Mouse (Mus musculus) midbrain, embryonic 15.5 days (tissue): Measurements from ENCODE around the gene Adora1. TPM values are rescaled to one million over a fixed set of nuclear protein-coding genes. Genes with fewer than 3 reads are reported as not detected.

ENCODE experiments used
- ATAC-seq: fragments of 200-750 bp; cut with Nextera tagmentation; replicated peaks from 2 replicates; pipeline ENCODE4 v1.8.0; 2017; ENCODE audit warnings: moderate TSS enrichment
- H3K27ac ChIP-seq: fragments of 300-500 bp; sonication (generic); 2 replicates; pipeline ENCODE4 v1.5.1; 2015; ENCODE audit warnings: mild to moderate bottlenecking, inconsistent platforms
- H3K27me3 ChIP-seq: fragments of 300-500 bp; sonication (generic); replicated peaks from 2 replicates; pipeline ENCODE4 v1.6.1; 2015; ENCODE audit warnings: inconsistent platforms
- H3K36me3 ChIP-seq: fragments of 300-500 bp; sonication (generic); replicated peaks from 2 replicates; pipeline ENCODE4 v1.6.1; 2015; ENCODE audit warnings: inconsistent platforms
- H3K4me1 ChIP-seq: fragments of 300-500 bp; sonication (generic); 2 replicates; pipeline ENCODE4 v1.6.1; 2015; ENCODE audit warnings: inconsistent platforms
- H3K4me2 ChIP-seq: fragments of 300-500 bp; sonication (generic); 2 replicates; pipeline ENCODE4 v1.6.1; 2015; ENCODE audit warnings: inconsistent platforms, mild to moderate bottlenecking, moderate library complexity
- H3K4me3 ChIP-seq: fragments of 300-500 bp; sonication (generic); 2 replicates; pipeline ENCODE4 v1.5.1; 2015; ENCODE audit warnings: mild to moderate bottlenecking, inconsistent platforms
- H3K9ac ChIP-seq: fragments of 300-500 bp; sonication (generic); 2 replicates; pipeline ENCODE4 v1.6.1; 2015; ENCODE audit warnings: mild to moderate bottlenecking, inconsistent platforms
- H3K9me3 ChIP-seq: fragments of 300-500 bp; sonication (generic); 2 replicates; pipeline ENCODE4 v1.6.1; 2016; ENCODE audit warnings: inconsistent platforms
- WGBS: fragments of 180-500 bp; shearing (Covaris S2); methylation state at CpG from one replicate; pipeline ENCODE4 v1.1.7; 2015; ENCODE audit warnings: mixed read lengths; 5-methylcytosine and 5-hydroxymethylcytosine counted together
- polyA plus RNA-seq: library from polyadenylated mRNA; unstranded; fragments of >200 nt; fragmentation: Nextera tagmentation; extraction: Ambion mirVana; gene quantifications from 2 replicates; pipeline ENCODE4 v1.2.1, GENCODE M21; 2015

The Adora1 gene
- polyA plus RNA-seq, 1 experiment from 2014 or later = 19.2 TPM

DNA sequence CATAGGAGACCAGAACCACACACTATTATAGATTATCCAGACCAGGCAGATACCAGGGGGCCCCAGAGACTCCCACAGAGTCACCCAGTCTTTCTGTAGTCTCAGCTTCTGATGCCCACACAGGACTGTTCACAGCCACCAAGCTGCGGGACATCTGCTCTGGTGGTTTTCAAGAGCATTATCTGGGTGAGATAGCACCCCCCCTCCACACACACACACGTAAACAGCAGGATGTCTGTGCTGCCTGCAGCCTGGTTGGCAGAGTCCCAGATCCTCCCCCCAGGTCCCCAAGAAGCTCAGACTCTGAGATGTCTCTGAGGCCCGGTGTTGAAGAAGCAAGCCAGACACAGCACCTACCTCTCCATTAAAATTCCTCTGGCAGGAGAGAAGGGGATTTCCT is 39.7 kb downstream of the Adora1 start:
- no peak for ATAC-seq
- WGBS = 49% methylated on average over 3 of the region's 3 CpGs
- H3K27ac ChIP-seq = no peak overlapping the region

GRCm38 (mm10) chr1:134195117-134195516 is 40.1 kb downstream of the Adora1 start:
- peaks cover 6% of the 10 kb centered on the region; the same call in 1 of the 2 replicates for H3K4me1 ChIP-seq
- no peak overlapping the region for H3K9ac ChIP-seq
- no peak overlapping the region for H3K4me3 ChIP-seq
- WGBS = 70% methylated on average over 2 of the region's 2 CpGs
- H3K27ac ChIP-seq = no peak overlapping the region
- H3K36me3 ChIP-seq = no peaks in the 10 kb centered on the region
- no peak overlapping the region for H3K4me2 ChIP-seq
- H3K9me3 ChIP-seq = no peaks in the 10 kb centered on the region
- H3K27me3 ChIP-seq = no peaks in the 10 kb centered on the region
- ATAC-seq = no peak

More for the DNA sequence above, 39.7 kb downstream of the Adora1 start:
- no peaks in the 10 kb centered on the region for H3K36me3 ChIP-seq
- no peak overlapping the region for H3K4me2 ChIP-seq
- peaks cover 6% of the 10 kb centered on the region; the same call in 1 of the 2 replicates for H3K4me1 ChIP-seq
- H3K9me3 ChIP-seq = no peaks in the 10 kb centered on the region
- no peaks in the 10 kb centered on the region for H3K27me3 ChIP-seq
- H3K4me3 ChIP-seq = no peak overlapping the region
- H3K9ac ChIP-seq = no peak overlapping the region

DNA sequence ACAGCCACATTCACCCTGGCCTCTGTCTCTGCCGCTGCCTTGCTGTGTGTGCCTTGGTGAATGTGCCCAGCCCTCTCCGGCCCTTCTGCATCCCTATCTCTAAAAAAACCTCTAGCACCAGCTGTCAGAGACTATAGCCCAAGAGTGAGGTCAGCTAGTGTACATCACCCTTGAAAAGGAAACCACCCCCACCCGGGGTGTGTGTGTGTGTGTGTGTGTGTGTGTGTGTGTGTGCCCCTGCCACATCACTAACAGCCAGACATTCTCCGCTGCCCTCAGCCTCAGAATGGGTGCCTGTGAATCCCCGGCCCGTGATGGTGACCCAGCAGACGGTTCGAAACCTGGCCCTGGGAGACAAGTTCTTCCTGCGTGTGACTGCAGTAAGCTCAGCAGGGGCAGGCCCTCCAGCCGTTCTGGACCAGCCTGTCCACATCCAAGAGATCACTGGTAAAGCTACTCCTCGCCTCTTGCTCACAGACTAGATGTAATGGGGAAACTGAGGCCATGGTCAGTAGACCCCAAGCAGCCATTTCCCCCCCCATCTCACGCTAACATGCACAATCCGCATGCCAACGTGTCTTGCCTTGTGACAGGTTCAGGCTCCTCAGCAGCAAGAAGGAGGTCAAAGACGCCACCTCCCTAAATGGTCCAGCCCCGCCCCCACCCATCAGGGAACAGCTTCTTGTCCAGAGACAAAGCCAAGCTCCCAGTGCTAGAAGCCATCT is 40.8 kb downstream of the Adora1 start:
- no peak overlapping the region for H3K9ac ChIP-seq
- ATAC-seq = no peak
- no peaks in the 10 kb centered on the region for H3K27me3 ChIP-seq
- WGBS = 81% methylated on average over 16 of the region's 16 CpGs
- no peaks in the 10 kb centered on the region for H3K9me3 ChIP-seq
- no peak overlapping the region for H3K4me2 ChIP-seq
- no peak overlapping the region for H3K27ac ChIP-seq
- no peak overlapping the region for H3K4me3 ChIP-seq
- H3K36me3 ChIP-seq = no peaks in the 10 kb centered on the region
- peaks cover 8% of the 10 kb centered on the region for H3K4me1 ChIP-seq

GRCm38 (mm10) chr1:134193674-134194197 is 41.5 kb downstream of the Adora1 start:
- Histone ChIP-seq H3K27me3 (no peaks in the 10 kb centered on the region), H3K9me3 (no peaks in the 10 kb centered on the region), H3K9ac (no peak overlapping the region), H3K36me3 (no peaks in the 10 kb centered on the region), H3K4me2 (no peak overlapping the region), H3K4me1 (peaks cover 15% of the 10 kb centered on the region), H3K27ac (no peak overlapping the region), H3K4me3 (no peak overlapping the region)
- ATAC-seq = no peak
- WGBS = 73% methylated on average over 7 of the region's 7 CpGs

GRCm38 (mm10) chr1:134193126-134193525 is 42.1 kb downstream of the Adora1 start, which contains the start of gene Mybph:
Gene Mybph, plus strand, starts transcription at chr1:134193448.
- Histone ChIP-seq H3K27me3 (no peaks in the 10 kb centered on the region), H3K36me3 (no peaks in the 10 kb centered on the region), H3K27ac (no peak within 1 kb of the TSS), H3K4me3 (no peak within 1 kb of the TSS), H3K9me3 (no peaks in the 10 kb centered on the region), H3K9ac (no peak within 1 kb of the TSS), H3K4me2 (no peak within 1 kb of the TSS), H3K4me1 (peaks cover 17% of the 10 kb centered on the region)
- ATAC-seq = no peak
- 89% methylated on average over 1 of the region's 1 CpGs for WGBS

- no peak overlapping the region for H3K4me3 ChIP-seq
Measured at GRCm38 (mm10) chr1:134192024-134192423, 43.2 kb downstream of the Adora1 start.

GRCm38 (mm10) chr1:134191192-134191591 is 44.0 kb downstream of the Adora1 start:
- Histone ChIP-seq H3K4me1 (peaks cover 21% of the 10 kb centered on the region), H3K4me3 (no peak overlapping the region), H3K27ac (no peak overlapping the region), H3K9me3 (no peaks in the 10 kb centered on the region), H3K9ac (no peak overlapping the region), H3K27me3 (no peaks in the 10 kb centered on the region), H3K36me3 (no peaks in the 10 kb centered on the region), H3K4me2 (no peak overlapping the region)
- no peak for ATAC-seq
- 90% methylated on average over 5 of the region's 5 CpGs for WGBS

More at GRCm38 (mm10) chr1:134192024-134192423, 43.2 kb downstream of the Adora1 start:
- ATAC-seq = no peak
- no peaks in the 10 kb centered on the region for H3K36me3 ChIP-seq
- WGBS = 62% methylated on average over 4 of the region's 4 CpGs
- no peak overlapping the region for H3K27ac ChIP-seq
- H3K4me2 ChIP-seq = no peak overlapping the region
- H3K9ac ChIP-seq = no peak overlapping the region
- no peaks in the 10 kb centered on the region for H3K27me3 ChIP-seq
- H3K9me3 ChIP-seq = no peaks in the 10 kb centered on the region
- H3K4me1 ChIP-seq = peaks cover 21% of the 10 kb centered on the region

DNA sequence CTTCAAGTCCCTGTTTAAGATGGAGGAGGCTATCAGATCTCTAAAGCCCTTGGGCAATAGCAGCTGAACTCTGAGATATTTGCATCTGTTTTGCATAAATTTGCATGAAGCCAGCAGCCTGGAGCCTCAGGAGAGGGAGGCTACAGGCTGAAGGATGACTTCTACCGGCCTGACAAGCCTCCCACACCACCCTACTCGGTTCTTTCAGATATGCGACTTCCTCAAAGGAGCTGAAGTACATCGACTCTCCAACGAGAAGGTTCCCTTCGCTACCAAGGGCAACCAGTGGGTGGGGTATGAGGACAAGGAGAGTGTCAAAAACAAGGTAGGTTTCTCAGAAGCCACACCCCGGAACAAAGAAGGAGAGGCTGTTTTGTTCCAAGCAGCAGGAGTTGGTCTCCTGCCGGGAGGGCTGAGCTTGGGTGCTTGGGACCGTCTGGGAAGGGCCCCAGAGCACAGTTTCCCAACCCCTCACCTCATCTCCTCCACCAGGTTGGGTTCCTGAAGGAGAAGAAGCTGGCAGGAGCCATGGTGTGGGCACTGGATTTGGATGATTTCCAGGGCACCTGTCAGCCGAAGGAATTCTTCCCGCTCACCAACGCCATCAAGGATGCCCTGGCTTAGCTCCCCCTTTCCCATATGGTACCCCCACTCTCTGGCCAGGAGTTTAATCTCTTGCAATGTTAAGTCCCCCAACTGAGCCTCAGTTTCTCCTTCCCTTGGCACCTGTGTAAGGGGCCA is 46.1 kb downstream of the Adora1 start:
- 25% methylated on average over 12 of the region's 12 CpGs for WGBS
- H3K27me3 ChIP-seq = no peaks in the 10 kb centered on the region
- no peak overlapping the region for H3K4me2 ChIP-seq
- H3K4me1 ChIP-seq = peaks cover 21% of the 10 kb centered on the region
- no peaks in the 10 kb centered on the region for H3K9me3 ChIP-seq
- ATAC-seq = 0 out of 2 replicates have a peak, but pooled peaks have one; percentile 30
- H3K27ac ChIP-seq = no peak overlapping the region
- no peak overlapping the region for H3K9ac ChIP-seq
- H3K4me3 ChIP-seq = no peak overlapping the region
- H3K36me3 ChIP-seq = no peaks in the 10 kb centered on the region

DNA sequence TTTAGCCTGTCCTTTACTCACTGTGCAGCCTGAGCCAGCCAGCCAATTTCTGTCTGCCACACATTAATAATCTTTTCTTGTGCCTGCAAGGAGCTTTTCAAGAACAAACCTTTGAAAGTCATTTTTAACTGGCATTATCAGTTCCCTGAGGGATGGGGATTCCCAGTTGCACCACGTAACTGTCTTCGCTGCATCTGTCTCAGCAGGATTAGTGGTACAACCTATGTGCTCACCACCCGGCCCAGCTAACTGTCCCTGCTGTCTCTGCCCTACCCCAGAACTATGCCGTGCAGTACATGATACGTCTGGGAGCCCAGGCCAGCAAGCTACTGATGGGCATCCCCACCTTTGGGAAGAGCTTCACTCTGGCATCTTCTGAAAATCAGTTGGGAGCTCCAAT is 47.0 kb downstream of the Adora1 start:
- H3K27ac ChIP-seq = peak overlapping the region; percentile 53
- H3K4me2 ChIP-seq = no peak overlapping the region
- H3K4me3 ChIP-seq = no peak overlapping the region
- no peak overlapping the region for H3K9ac ChIP-seq
- H3K27me3 ChIP-seq = no peaks in the 10 kb centered on the region
- 40% methylated on average over 5 of the region's 5 CpGs for WGBS
- no peaks in the 10 kb centered on the region for H3K9me3 ChIP-seq
- no peaks in the 10 kb centered on the region for H3K36me3 ChIP-seq
- ATAC-seq = 0 out of 2 replicates have a peak, but pooled peaks have one; percentile 66
- peaks cover 21% of the 10 kb centered on the region for H3K4me1 ChIP-seq

DNA sequence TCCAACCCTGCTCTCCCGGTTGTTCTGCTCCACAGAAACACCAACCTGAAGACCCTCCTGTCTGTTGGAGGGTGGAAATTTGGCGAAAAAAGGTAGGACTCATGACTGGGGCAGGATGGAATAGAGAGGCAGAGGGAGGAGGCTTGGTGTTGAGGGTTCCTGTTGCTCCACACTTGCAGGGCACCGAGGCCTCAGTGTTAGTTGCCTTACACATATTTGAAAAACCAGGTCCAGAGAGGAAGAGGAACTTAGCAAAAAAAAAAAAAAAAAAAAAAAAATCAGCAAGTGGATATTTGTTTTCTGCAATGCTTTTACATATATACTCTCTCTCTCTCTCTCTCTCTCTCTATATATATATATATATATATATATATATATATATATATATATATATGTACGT is 51.1 kb downstream of the Adora1 start:
- Histone ChIP-seq H3K27ac (no peak overlapping the region), H3K4me1 (peaks cover 16% of the 10 kb centered on the region), H3K9ac (no peak overlapping the region), H3K9me3 (no peaks in the 10 kb centered on the region), H3K4me2 (no peak overlapping the region), H3K4me3 (no peak overlapping the region), H3K36me3 (no peaks in the 10 kb centered on the region), H3K27me3 (no peaks in the 10 kb centered on the region)
- 94% methylated on average over 4 of the region's 4 CpGs for WGBS
- no peak for ATAC-seq

DNA sequence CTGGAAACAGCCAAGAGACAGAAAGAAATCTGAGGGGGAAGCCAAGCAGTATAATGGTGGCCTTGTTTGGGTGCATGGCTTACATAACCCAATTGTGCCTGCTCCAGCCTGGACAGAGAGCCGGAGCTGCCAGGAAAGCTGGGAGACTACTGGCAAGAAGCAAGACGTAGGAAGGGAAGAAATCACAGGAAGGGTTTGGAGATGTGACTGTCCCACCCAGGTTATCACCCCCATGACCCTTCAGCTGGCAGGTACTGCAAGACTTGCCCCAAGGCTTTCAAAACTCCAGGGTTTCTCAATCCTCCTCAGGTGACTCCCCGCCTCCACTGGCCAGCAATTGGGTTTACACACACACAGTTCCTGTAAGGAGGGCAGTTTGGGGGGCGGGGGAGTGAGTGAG is 53.2 kb downstream of the Adora1 start, which contains the start of gene Chil1:
Gene Chil1, plus strand, starts transcription at position 152 of the 400 bp plus-strand sequence.
- no peaks in the 10 kb centered on the region for H3K9me3 ChIP-seq
- no peak within 1 kb of the TSS for H3K4me3 ChIP-seq
- no peaks in the 10 kb centered on the region for H3K27me3 ChIP-seq
- no peak within 1 kb of the TSS for H3K27ac ChIP-seq
- no peak for ATAC-seq
- H3K4me2 ChIP-seq = no peak within 1 kb of the TSS
- WGBS = 54% methylated on average over 4 of the region's 4 CpGs
- no peaks in the 10 kb centered on the region for H3K4me1 ChIP-seq
- no peak within 1 kb of the TSS for H3K9ac ChIP-seq
- no peaks in the 10 kb centered on the region for H3K36me3 ChIP-seq

GRCm38 (mm10) chr1:134177976-134178375 is 57.3 kb downstream of the Adora1 start:
- ATAC-seq = no peak
- H3K4me2 ChIP-seq = no peak overlapping the region
- WGBS = 91% methylated on average over 5 of the region's 5 CpGs
- H3K4me3 ChIP-seq = no peak overlapping the region
- no peaks in the 10 kb centered on the region for H3K9me3 ChIP-seq
- H3K27me3 ChIP-seq = no peaks in the 10 kb centered on the region
- no peak overlapping the region for H3K9ac ChIP-seq
- no peak overlapping the region for H3K27ac ChIP-seq
- no peaks in the 10 kb centered on the region for H3K36me3 ChIP-seq
- no peaks in the 10 kb centered on the region for H3K4me1 ChIP-seq
